Mouse (Mus musculus): ENCODE measurements at regions not wholly inside any gene's neighbourhood (a gene's known extent, or its start where the extent isn't known, plus 50 kb on each side); places are given as distances from the start of the nearest gene placed in this dataset.

GRCm38 (mm10) chr17:67504502-67505033 lies 128.0 kb downstream of the Lrrc30 start:
- DNase-seq (ENCODE audit: low read depth, low spot score) = no peak

GRCm38 (mm10) chr17:67503125-67503878 lies 129.2 kb downstream of the Lrrc30 start:
- DNase-seq (ENCODE audit: low read depth, low spot score) = no peak

- no peak for DNase-seq (ENCODE audit: low read depth, low spot score)
These were observed 129.9 kb downstream of the Lrrc30 start for GRCm38 (mm10) chr17:67502628-67503027.

- DNase-seq (ENCODE audit: low read depth, low spot score) = no peak
These were observed 132.5 kb downstream of the Lrrc30 start for GRCm38 (mm10) chr17:67499783-67500641.

GRCm38 (mm10) chr17:67497380-67497779 lies 135.1 kb downstream of the Lrrc30 start:
- DNase-seq (ENCODE audit: low read depth, low spot score) = no peak

GRCm38 (mm10) chr17:67480463-67480862 lies 126.2 kb upstream of the Ptprm start:
- DNase-seq (ENCODE audit: low read depth, low spot score) = no peak

- peak; percentile 38 for DNase-seq (ENCODE audit: low read depth, low spot score)
These were observed 118.9 kb upstream of the Ptprm start for GRCm38 (mm10) chr17:67473137-67473536.

- DNase-seq (ENCODE audit: low read depth, low spot score) = no peak
These were observed 104.7 kb upstream of the Ptprm start for GRCm38 (mm10) chr17:67458851-67459421.

GRCm38 (mm10) chr17:67451966-67452365 lies 97.7 kb upstream of the Ptprm start:
- DNase-seq (ENCODE audit: low read depth, low spot score) = no peak

- no peak for DNase-seq (ENCODE audit: low read depth, low spot score)
These were observed 96.8 kb upstream of the Ptprm start for GRCm38 (mm10) chr17:67451081-67451480.

- DNase-seq (ENCODE audit: low read depth, low spot score) = no peak
These were observed 95.8 kb upstream of the Ptprm start for GRCm38 (mm10) chr17:67450021-67450420.

- no peak for DNase-seq (ENCODE audit: low read depth, low spot score)
These were observed 91.7 kb upstream of the Ptprm start for GRCm38 (mm10) chr17:67445986-67446385.

GRCm38 (mm10) chr17:67440961-67441360 lies 86.7 kb upstream of the Ptprm start:
- no peak for DNase-seq (ENCODE audit: low read depth, low spot score)

GRCm38 (mm10) chr17:67419956-67420711 lies 65.9 kb upstream of the Ptprm start:
- no peak for DNase-seq (ENCODE audit: low read depth, low spot score)

- no peak for DNase-seq (ENCODE audit: low read depth, low spot score)
These were observed 58.4 kb upstream of the Ptprm start for GRCm38 (mm10) chr17:67412546-67413250.

GRCm38 (mm10) chr17:67409911-67410310 lies 55.7 kb upstream of the Ptprm start:
- no peak for DNase-seq (ENCODE audit: low read depth, low spot score)

GRCm38 (mm10) chr17:67405934-67406333 lies 51.7 kb upstream of the Ptprm start:
- DNase-seq (ENCODE audit: low read depth, low spot score) = no peak
